Mouse (Mus musculus): ENCODE results near the gene Hist1h4d. TPM values are rescaled to one million over a fixed set of nuclear protein-coding genes. Genes with fewer than 3 reads are reported as not detected.
"Not testable (repeated sequence)": the region's sequence is repeated elsewhere in the genome, so short reads cannot be mapped to it uniquely, and the experiment has no call there.

Hist1h4d gene
- polyA plus RNA-seq, 1 experiment: 2.8 TPM

GRCm38 (mm10) chr13:23541497-23541896 lies 39.9 kb upstream of the Hist1h4d start:
- no peaks in the 10 kb centered on the region for H3K36me3 ChIP-seq (ENCODE audit: control insufficient read depth, insufficient read depth)
- H3K27me3 ChIP-seq (ENCODE audit: control insufficient read depth, insufficient read depth, insufficient read length): no peaks in the 10 kb centered on the region
- H3K79me3 ChIP-seq (ENCODE audit: low read depth): no peaks in the 10 kb centered on the region
- TF ChIP-seq CEBPB (IDR thresholded peaks at IDR 0.05; ENCODE audit: low read depth): no peak
- no peak for TF ChIP-seq MYOG (IDR thresholded peaks at IDR 0.05; ENCODE audit: control insufficient read depth, extremely low read depth, insufficient read length)
- TF ChIP-seq CTCF (IDR thresholded peaks at IDR 0.05; ENCODE audit: control insufficient read depth, insufficient read depth, insufficient read length): no peak
- TF ChIP-seq MYOD1 (IDR thresholded peaks at IDR 0.05; ENCODE audit: control insufficient read depth, insufficient read length, low read depth): no peak
- no peak for TF ChIP-seq USF1 (IDR thresholded peaks at IDR 0.05; ENCODE audit: low read depth)
- TF ChIP-seq FOSL1 (IDR thresholded peaks at IDR 0.05; ENCODE audit: insufficient read depth, low read length, poor library complexity, severe bottlenecking): no peak
- TF ChIP-seq MAX (IDR thresholded peaks at IDR 0.05): no peak
- H3K79me2 ChIP-seq (ENCODE audit: control insufficient read depth, insufficient read depth): peaks cover 15% of the 10 kb centered on the region
- no peak overlapping the region for H3K4me3 ChIP-seq (ENCODE audit: insufficient read depth, poor library complexity, severe bottlenecking)
- no peak overlapping the region for H3ac ChIP-seq (ENCODE audit: control insufficient read depth, insufficient read length, low read depth)

GRCm38 (mm10) chr13:23542225-23542980 lies 39.0 kb upstream of the Hist1h4d start:
- H3K36me3 ChIP-seq (ENCODE audit: control insufficient read depth, insufficient read depth); H3K27me3 ChIP-seq (ENCODE audit: control insufficient read depth, insufficient read depth, insufficient read length); H3K79me2 ChIP-seq (ENCODE audit: control insufficient read depth, insufficient read depth); H3K79me3 ChIP-seq (ENCODE audit: low read depth): not testable (repeated sequence)
- H3K4me3 ChIP-seq (ENCODE audit: insufficient read depth, poor library complexity, severe bottlenecking): peak overlapping the region; percentile 30
- peak overlapping the region; percentile 65 for H3ac ChIP-seq (ENCODE audit: control insufficient read depth, insufficient read length, low read depth)

GRCm38 (mm10) chr13:23542999-23543607 lies 38.3 kb upstream of the Hist1h4d start, which contains the start of gene Hist1h2bh:
TSS of gene Hist1h2bh (minus strand) at chr13:23543392.
- not testable (repeated sequence) for H3K79me2 ChIP-seq (ENCODE audit: control insufficient read depth, insufficient read depth); H3K79me3 ChIP-seq (ENCODE audit: low read depth); H3K27me3 ChIP-seq (ENCODE audit: control insufficient read depth, insufficient read depth, insufficient read length); H3K36me3 ChIP-seq (ENCODE audit: control insufficient read depth, insufficient read depth)
- H3K4me3 ChIP-seq (ENCODE audit: insufficient read depth, poor library complexity, severe bottlenecking): peak within 1 kb of the TSS; percentile 30
- TF ChIP-seq CEBPB (IDR thresholded peaks at IDR 0.05; ENCODE audit: low read depth): peak; percentile 97
- H3ac ChIP-seq (ENCODE audit: control insufficient read depth, insufficient read length, low read depth): peak within 1 kb of the TSS; percentile 65

- peak within 1 kb of the TSS; percentile 65 for H3ac ChIP-seq (ENCODE audit: control insufficient read depth, insufficient read length, low read depth)
- H3K79me2 ChIP-seq (ENCODE audit: control insufficient read depth, insufficient read depth): no peaks in the 10 kb centered on the region
- H3K79me3 ChIP-seq (ENCODE audit: low read depth): no peaks in the 10 kb centered on the region
- H3K4me3 ChIP-seq (ENCODE audit: insufficient read depth, poor library complexity, severe bottlenecking): peak within 1 kb of the TSS; percentile 30
- no peak for TF ChIP-seq MYOD1 (IDR thresholded peaks at IDR 0.05; ENCODE audit: control insufficient read depth, insufficient read length, low read depth)
- no peak for TF ChIP-seq CTCF (IDR thresholded peaks at IDR 0.05; ENCODE audit: control insufficient read depth, insufficient read depth, insufficient read length)
- no peak for TF ChIP-seq MAX (IDR thresholded peaks at IDR 0.05)
- TF ChIP-seq MYOG (IDR thresholded peaks at IDR 0.05; ENCODE audit: control insufficient read depth, extremely low read depth, insufficient read length): no peak
- TF ChIP-seq FOSL1 (IDR thresholded peaks at IDR 0.05; ENCODE audit: insufficient read depth, low read length, poor library complexity, severe bottlenecking): no peak
- TF ChIP-seq USF1 (IDR thresholded peaks at IDR 0.05; ENCODE audit: low read depth): no peak
- TF ChIP-seq CEBPB (IDR thresholded peaks at IDR 0.05; ENCODE audit: low read depth): no peak
- no peaks in the 10 kb centered on the region for H3K36me3 ChIP-seq (ENCODE audit: control insufficient read depth, insufficient read depth)
- no peaks in the 10 kb centered on the region for H3K27me3 ChIP-seq (ENCODE audit: control insufficient read depth, insufficient read depth, insufficient read length)
These were observed 37.2 kb upstream of the Hist1h4d start, which contains the start of gene Hist1h3f for GRCm38 (mm10) chr13:23543965-23544786. TSS of gene Hist1h3f (plus strand) at chr13:23544052.

- H3K79me3 ChIP-seq (ENCODE audit: low read depth); H3K79me2 ChIP-seq (ENCODE audit: control insufficient read depth, insufficient read depth); H3K27me3 ChIP-seq (ENCODE audit: control insufficient read depth, insufficient read depth, insufficient read length); H3K36me3 ChIP-seq (ENCODE audit: control insufficient read depth, insufficient read depth); H3ac ChIP-seq (ENCODE audit: control insufficient read depth, insufficient read length, low read depth); H3K4me3 ChIP-seq (ENCODE audit: insufficient read depth, poor library complexity, severe bottlenecking): not testable (repeated sequence)
These were observed 36.6 kb upstream of the Hist1h4d start for GRCm38 (mm10) chr13:23544787-23545120.

GRCm38 (mm10) chr13:23546694-23547093 lies 34.7 kb upstream of the Hist1h4d start:
- H3ac ChIP-seq (ENCODE audit: control insufficient read depth, insufficient read length, low read depth): no peak overlapping the region
- no peak overlapping the region for H3K4me3 ChIP-seq (ENCODE audit: insufficient read depth, poor library complexity, severe bottlenecking)
- no peaks in the 10 kb centered on the region for H3K79me3 ChIP-seq (ENCODE audit: low read depth)
- no peaks in the 10 kb centered on the region for H3K36me3 ChIP-seq (ENCODE audit: control insufficient read depth, insufficient read depth)
- H3K79me2 ChIP-seq (ENCODE audit: control insufficient read depth, insufficient read depth): no peaks in the 10 kb centered on the region
- TF ChIP-seq FOSL1 (IDR thresholded peaks at IDR 0.05; ENCODE audit: insufficient read depth, low read length, poor library complexity, severe bottlenecking): no peak
- TF ChIP-seq CEBPB (IDR thresholded peaks at IDR 0.05; ENCODE audit: low read depth): no peak
- TF ChIP-seq MYOG (IDR thresholded peaks at IDR 0.05; ENCODE audit: control insufficient read depth, extremely low read depth, insufficient read length): no peak
- no peak for TF ChIP-seq MAX (IDR thresholded peaks at IDR 0.05)
- no peak for TF ChIP-seq CTCF (IDR thresholded peaks at IDR 0.05; ENCODE audit: control insufficient read depth, insufficient read depth, insufficient read length)
- no peak for TF ChIP-seq USF1 (IDR thresholded peaks at IDR 0.05; ENCODE audit: low read depth)
- no peaks in the 10 kb centered on the region for H3K27me3 ChIP-seq (ENCODE audit: control insufficient read depth, insufficient read depth, insufficient read length)

All from C2C12 (cell line).